Mouse (Mus musculus) fat pad, adult 2 months (tissue): ENCODE results near the gene Sun2.

Source experiments
- DNase-seq: peaks from one replicate; pipeline ENCODE4 v3.0.0-alpha.2; 2011; ENCODE audit warnings: low read depth, low spot score; ENCODE audit errors: extremely low read depth

Sun2 gene

GRCm38 (mm10) chr15:79755977-79756625 is 13.8 kb upstream of the Sun2 start:
- no peak for DNase-seq

GRCm38 (mm10) chr15:79755176-79755575 is 12.8 kb upstream of the Sun2 start:
- DNase-seq, result no peak

- DNase-seq, result no peak
Measured at GRCm38 (mm10) chr15:79753873-79754272, 11.5 kb upstream of the Sun2 start.

- no peak for DNase-seq
Measured at GRCm38 (mm10) chr15:79753420-79753752, 11.1 kb upstream of the Sun2 start.

GRCm38 (mm10) chr15:79752742-79753419 is 10.5 kb upstream of the Sun2 start:
- DNase-seq, result no peak

- DNase-seq, result no peak
Measured at GRCm38 (mm10) chr15:79751772-79752171, 9.4 kb upstream of the Sun2 start.

- DNase-seq, result no peak
Measured at GRCm38 (mm10) chr15:79750266-79750665, 7.9 kb upstream of the Sun2 start.

GRCm38 (mm10) chr15:79749162-79749561 is 6.8 kb upstream of the Sun2 start:
- DNase-seq, result no peak

GRCm38 (mm10) chr15:79747998-79748397 is 5.7 kb upstream of the Sun2 start:
- DNase-seq, result no peak

GRCm38 (mm10) chr15:79745883-79746282 is 3.5 kb upstream of the Sun2 start:
- DNase-seq, result no peak

- no peak for DNase-seq
Measured at GRCm38 (mm10) chr15:79745312-79745711, 3.0 kb upstream of the Sun2 start.

- no peak for DNase-seq
Measured at GRCm38 (mm10) chr15:79744742-79745141, 2.4 kb upstream of the Sun2 start.

GRCm38 (mm10) chr15:79744001-79744400 is 1.7 kb upstream of the Sun2 start:
- DNase-seq, result no peak

GRCm38 (mm10) chr15:79742706-79743023 is 329 bp upstream of the Sun2 start:
- DNase-seq, result no peak

GRCm38 (mm10) chr15:79741173-79741858 is 1.0 kb downstream of the Sun2 start:
- peak; percentile 91 for DNase-seq

GRCm38 (mm10) chr15:79740739-79741138 is 1.6 kb downstream of the Sun2 start:
- no peak for DNase-seq

- DNase-seq, result no peak
Measured at GRCm38 (mm10) chr15:79734311-79734710, 8.0 kb downstream of the Sun2 start.

- no peak for DNase-seq
Measured at GRCm38 (mm10) chr15:79733640-79734039, 8.7 kb downstream of the Sun2 start.

- DNase-seq, result no peak
Measured at GRCm38 (mm10) chr15:79733192-79733591, 9.1 kb downstream of the Sun2 start.

- peak; percentile 43 for DNase-seq
Measured at GRCm38 (mm10) chr15:79731554-79731953, 10.8 kb downstream of the Sun2 start.

GRCm38 (mm10) chr15:79728731-79729388 is 13.5 kb downstream of the Sun2 start:
- DNase-seq, result no peak

GRCm38 (mm10) chr15:79728311-79728710 is 14.0 kb downstream of the Sun2 start:
- DNase-seq, result no peak
